Mouse (Mus musculus) lung, embryonic 16.5 days (tissue): Measurements from ENCODE around the gene Smurf1. TPM values are rescaled to one million over a fixed set of nuclear protein-coding genes. Genes with fewer than 3 reads are reported as not detected.
A peak's percentile ranks its signal among the peaks of the same experiment; 100 is the strongest.

Source experiments
- ATAC-seq: fragments of 200-750 bp; cut with Nextera tagmentation; 2 replicates; pipeline ENCODE4 v1.8.0; 2017; ENCODE audit warnings: low read depth, mild to moderate bottlenecking, moderate library complexity
- H3K27ac ChIP-seq: fragments of 300-500 bp; sonication (generic); 2 replicates; pipeline ENCODE4 v1.5.1; 2014; ENCODE audit warnings: mild to moderate bottlenecking, control low read depth, low read length
- H3K27me3 ChIP-seq: fragments of 300-500 bp; sonication (generic); 2 replicates; pipeline ENCODE4 v1.6.1; 2014; ENCODE audit warnings: low read depth, low read length, mixed read lengths; ENCODE audit not compliant: control insufficient read depth, insufficient read depth
- H3K36me3 ChIP-seq: fragments of 300-500 bp; sonication (generic); 2 replicates; pipeline ENCODE4 v1.6.1; 2014; ENCODE audit warnings: low read length; ENCODE audit not compliant: control insufficient read depth, insufficient read depth
- H3K4me1 ChIP-seq: fragments of 300-500 bp; sonication (generic); replicated peaks from 2 replicates; pipeline ENCODE4 v1.6.1; 2014; ENCODE audit warnings: low read length, mixed read lengths; ENCODE audit not compliant: control insufficient read depth, insufficient read depth
- H3K4me2 ChIP-seq: fragments of 300-500 bp; sonication (generic); 2 replicates; pipeline ENCODE4 v1.6.1; 2014; ENCODE audit warnings: low read depth, low read length, control low read depth
- H3K4me3 ChIP-seq: fragments of 300-500 bp; sonication (generic); 2 replicates; pipeline ENCODE4 v1.5.1; 2014; ENCODE audit warnings: mild to moderate bottlenecking, low read length, control low read depth
- H3K9ac ChIP-seq: fragments of 300-500 bp; sonication (generic); 2 replicates; pipeline ENCODE4 v1.6.1; 2014; ENCODE audit warnings: low read length, control low read depth
- H3K9me3 ChIP-seq: fragments of 300-500 bp; sonication (generic); 2 replicates; pipeline ENCODE4 v1.6.1; 2016; ENCODE audit warnings: low read length; ENCODE audit not compliant: control insufficient read depth
- WGBS: fragments of 180-500 bp; shearing (Covaris S2); extraction: QIAGEN DNeasy Blood & Tissue Kit; methylation state at CpG from one replicate; pipeline ENCODE4 v1.1.7; 2014; 5-methylcytosine and 5-hydroxymethylcytosine counted together
- polyA plus RNA-seq: library from polyadenylated mRNA; unstranded; fragments of >200 nt; fragmentation: Nextera tagmentation; extraction: Ambion mirVana; gene quantifications from 2 replicates; pipeline ENCODE4 v1.2.1, GENCODE M21; 2015

Gene Smurf1
- polyA plus RNA-seq, 1 experiment from 2014 or later, result 15.6 TPM

DNA sequence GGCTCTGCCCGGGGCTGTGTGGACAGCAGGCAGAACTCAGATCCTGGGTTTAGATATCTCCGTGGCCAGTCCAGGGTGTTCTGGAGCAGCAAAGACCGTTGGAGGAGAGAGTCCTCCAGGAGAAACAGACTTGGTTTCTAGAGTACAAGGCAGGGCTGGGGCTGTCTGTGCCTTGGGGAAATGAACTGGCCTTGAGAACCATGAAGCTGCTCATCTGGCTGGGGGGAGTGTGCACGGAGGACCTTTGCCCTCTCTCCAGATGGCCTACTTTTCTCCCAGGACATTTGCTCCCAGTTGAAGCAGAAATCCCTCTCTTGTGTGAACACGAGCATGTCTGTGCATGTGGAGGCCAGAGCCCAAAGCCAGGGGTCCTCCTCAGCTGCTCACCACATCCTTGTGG is 93.3 kb downstream of the Smurf1 start:
- no peak overlapping the region for H3K4me3 ChIP-seq
- no peaks in the 10 kb centered on the region for H3K27me3 ChIP-seq
- H3K36me3 ChIP-seq, result peaks cover 7% of the 10 kb centered on the region; the same call in 1 of the 2 replicates
- H3K27ac ChIP-seq, result no peak overlapping the region
- H3K4me2 ChIP-seq, result no peak overlapping the region
- ATAC-seq, result no peak
- WGBS, result 77% methylated on average over 5 of the region's 5 CpGs
- no peaks in the 10 kb centered on the region for H3K9me3 ChIP-seq
- no peak overlapping the region for H3K9ac ChIP-seq
- no peaks in the 10 kb centered on the region for H3K4me1 ChIP-seq

DNA sequence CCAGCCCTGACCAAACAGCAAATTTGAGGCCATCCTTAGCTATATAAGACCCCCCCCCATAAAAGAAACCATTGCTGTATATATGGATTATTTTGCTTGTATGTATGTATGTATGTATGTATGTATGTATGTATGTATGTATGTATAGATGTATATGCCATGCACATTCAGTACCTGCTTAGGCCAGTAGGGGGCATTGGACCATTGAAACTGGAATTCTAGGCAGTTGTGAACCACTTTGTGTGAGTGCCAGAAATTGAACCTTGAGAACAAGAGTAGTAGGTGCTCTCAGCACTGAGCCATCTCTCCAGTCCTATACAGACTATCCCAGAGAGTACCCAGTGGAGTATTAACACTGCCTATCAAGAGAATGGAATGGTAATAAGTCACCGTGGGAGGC is 93.9 kb downstream of the Smurf1 start:
- Histone ChIP-seq H3K4me2 (no peak overlapping the region), H3K27me3 (no peaks in the 10 kb centered on the region), H3K27ac (no peak overlapping the region), H3K9me3 (no peaks in the 10 kb centered on the region), H3K9ac (no peak overlapping the region), H3K4me3 (no peak overlapping the region), H3K4me1 (no peaks in the 10 kb centered on the region), H3K36me3 (0 out of 2 replicates have a peak, but pooled peaks cover 2% of the 10 kb centered on the region)
- ATAC-seq, result no peak
- 97% methylated on average over 1 of the region's 1 CpGs for WGBS

DNA sequence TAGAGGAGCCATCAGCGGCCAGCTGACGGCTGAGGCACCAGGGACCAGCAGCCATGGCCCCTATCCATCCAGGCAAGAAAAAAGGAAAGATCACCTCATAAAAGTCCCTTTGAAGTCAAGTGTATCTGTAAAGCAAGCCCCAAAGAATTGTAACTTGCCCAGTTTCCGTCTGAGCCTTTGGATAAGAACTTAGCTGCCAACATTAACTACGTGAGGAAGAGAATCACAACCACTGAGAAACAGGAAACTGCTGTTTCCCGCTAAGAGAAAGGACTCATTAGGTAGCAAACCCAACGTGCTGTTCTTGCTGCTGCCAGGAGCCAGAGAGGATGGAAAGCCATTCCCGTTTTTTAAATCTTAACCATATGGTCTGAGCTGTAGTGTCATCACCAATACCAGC is 94.9 kb downstream of the Smurf1 start:
- 50% methylated on average over 7 of the region's 7 CpGs for WGBS
- H3K36me3 ChIP-seq, result no peaks in the 10 kb centered on the region
- peak; percentile 54; the same call in 1 of the 2 replicates for ATAC-seq
- no peak overlapping the region for H3K9ac ChIP-seq
- H3K27me3 ChIP-seq, result no peaks in the 10 kb centered on the region
- no peaks in the 10 kb centered on the region for H3K4me1 ChIP-seq
- no peaks in the 10 kb centered on the region for H3K9me3 ChIP-seq
- H3K4me2 ChIP-seq, result no peak overlapping the region
- H3K4me3 ChIP-seq, result no peak overlapping the region
- peak overlapping the region; percentile 53 for H3K27ac ChIP-seq

DNA sequence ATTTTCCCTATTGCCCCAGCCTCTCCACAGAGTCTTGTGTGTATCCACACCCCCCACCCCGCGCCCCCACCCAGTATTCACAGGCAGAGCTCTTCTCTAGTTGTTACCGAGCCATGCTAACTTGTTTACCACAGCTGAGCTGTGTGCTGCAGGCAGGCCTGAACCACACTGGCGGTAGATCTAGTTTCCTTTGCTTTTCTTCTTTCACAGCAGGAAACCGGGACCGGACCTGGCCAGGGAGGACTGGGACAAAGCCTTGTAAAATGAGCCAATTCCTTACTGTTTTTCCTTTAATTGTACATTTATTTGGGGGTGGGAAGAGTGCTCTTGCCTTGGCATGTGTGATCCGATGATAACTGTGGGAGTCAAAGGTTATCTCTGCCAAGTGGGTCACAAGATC is 96.2 kb downstream of the Smurf1 start:
- no peak for ATAC-seq
- Histone ChIP-seq H3K36me3 (no peaks in the 10 kb centered on the region), H3K9ac (no peak overlapping the region), H3K4me1 (no peaks in the 10 kb centered on the region), H3K4me3 (no peak overlapping the region), H3K9me3 (no peaks in the 10 kb centered on the region), H3K27me3 (no peaks in the 10 kb centered on the region), H3K4me2 (no peak overlapping the region), H3K27ac (no peak overlapping the region)
- 68% methylated on average over 7 of the region's 7 CpGs for WGBS

DNA sequence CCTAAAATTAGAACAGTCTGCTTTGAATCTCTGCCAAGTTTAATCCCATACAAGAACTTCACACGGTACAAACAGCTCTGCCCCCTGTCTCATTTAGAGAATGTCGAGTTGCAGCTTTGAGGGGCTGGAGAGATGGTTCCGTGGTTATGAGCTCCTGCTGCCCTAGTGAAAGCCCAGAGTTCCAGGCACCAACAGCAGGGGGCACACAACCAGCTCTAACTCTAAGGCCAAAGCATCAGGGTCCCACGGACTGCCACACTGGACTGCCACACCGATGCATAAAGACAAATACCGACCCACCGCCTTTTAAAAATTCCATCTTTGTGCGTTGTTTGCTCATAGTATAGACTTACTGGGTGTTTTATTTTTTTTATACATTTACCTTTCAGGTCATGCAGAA is 98.7 kb downstream of the Smurf1 start:
- Histone ChIP-seq H3K4me3 (no peak overlapping the region), H3K4me2 (no peak overlapping the region), H3K9ac (no peak overlapping the region), H3K27ac (no peak overlapping the region), H3K9me3 (no peaks in the 10 kb centered on the region), H3K36me3 (no peaks in the 10 kb centered on the region), H3K27me3 (no peaks in the 10 kb centered on the region), H3K4me1 (no peaks in the 10 kb centered on the region)
- WGBS, result 69% methylated on average over 8 of the region's 8 CpGs
- ATAC-seq, result no peak

DNA sequence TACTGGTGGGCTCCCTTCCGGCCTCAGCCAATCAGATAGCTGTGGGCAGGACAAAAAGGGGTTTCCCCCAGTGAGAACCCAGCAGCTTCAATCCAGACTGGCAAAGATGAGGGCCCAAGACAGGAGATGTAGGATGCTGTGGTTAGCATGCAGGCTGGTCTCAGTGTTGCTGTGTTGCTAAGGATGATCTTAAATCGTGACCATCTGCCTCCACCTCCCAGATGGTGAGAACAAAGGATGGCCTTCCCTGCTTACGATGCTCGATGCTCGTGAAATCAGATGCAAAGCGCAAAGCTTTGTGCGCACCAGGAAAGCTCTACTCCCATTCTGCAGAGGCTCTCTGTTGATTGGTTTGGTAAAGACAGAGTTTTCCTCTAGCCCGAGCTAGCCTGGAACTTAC is 104.7 kb downstream of the Smurf1 start:
- Histone ChIP-seq H3K27me3 (no peaks in the 10 kb centered on the region), H3K4me2 (no peak overlapping the region), H3K9me3 (peaks cover 5% of the 10 kb centered on the region; the same call in 1 of the 2 replicates), H3K4me1 (no peaks in the 10 kb centered on the region), H3K36me3 (peaks cover 47% of the 10 kb centered on the region), H3K4me3 (no peak overlapping the region), H3K27ac (no peak overlapping the region), H3K9ac (no peak overlapping the region)
- ATAC-seq, result no peak
- 95% methylated on average over 8 of the region's 8 CpGs for WGBS

DNA sequence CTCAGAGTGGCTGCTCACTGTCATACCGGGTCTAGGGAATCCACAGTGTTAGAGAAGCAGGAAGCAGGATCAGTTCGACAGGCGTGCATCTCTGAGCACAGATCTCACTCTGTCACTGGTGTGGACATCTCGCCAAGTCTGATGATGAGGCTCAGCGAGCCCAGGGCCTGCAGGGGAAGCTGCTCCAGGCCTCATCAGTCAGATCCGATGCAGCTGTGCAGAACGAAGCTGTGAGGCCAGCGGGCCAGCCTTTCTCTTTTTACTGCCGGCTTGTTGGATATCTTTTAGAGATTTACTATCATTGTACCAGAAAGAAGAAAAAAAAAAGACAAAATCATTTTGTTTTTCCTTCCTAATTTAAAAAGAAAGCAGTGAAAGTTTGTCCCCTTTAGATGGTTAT is 106.4 kb downstream of the Smurf1 start:
- H3K4me1 ChIP-seq, result no peaks in the 10 kb centered on the region
- ATAC-seq, result no peak
- peaks cover 5% of the 10 kb centered on the region; the same call in 1 of the 2 replicates for H3K9me3 ChIP-seq
- no peak overlapping the region for H3K4me3 ChIP-seq
- H3K27ac ChIP-seq, result no peak overlapping the region
- H3K27me3 ChIP-seq, result no peaks in the 10 kb centered on the region
- peaks cover 58% of the 10 kb centered on the region for H3K36me3 ChIP-seq
- H3K4me2 ChIP-seq, result no peak overlapping the region
- WGBS, result 88% methylated on average over 9 of the region's 9 CpGs
- H3K9ac ChIP-seq, result no peak overlapping the region

DNA sequence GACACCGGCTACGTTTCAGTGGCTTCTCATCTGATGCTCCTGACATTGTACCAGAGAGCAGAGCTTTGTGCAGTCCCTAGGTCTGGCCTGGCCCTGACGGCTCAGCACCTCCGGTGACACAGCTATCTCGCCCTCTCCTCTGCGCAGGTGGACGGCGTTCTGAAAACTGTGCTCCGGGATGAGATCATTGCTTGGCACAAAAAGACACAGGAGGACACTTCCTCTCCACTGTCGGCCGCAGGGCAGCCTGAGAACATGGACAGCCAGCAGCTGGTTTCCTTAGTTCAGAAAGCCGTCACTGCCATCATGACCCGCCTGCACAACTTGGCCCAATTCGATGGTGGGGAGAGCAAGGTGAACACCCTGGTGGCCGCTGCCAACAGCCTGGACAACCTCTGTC is 107.1 kb downstream of the Smurf1 start:
- Histone ChIP-seq H3K9ac (no peak overlapping the region), H3K4me3 (no peak overlapping the region), H3K27ac (no peak overlapping the region), H3K27me3 (no peaks in the 10 kb centered on the region), H3K4me2 (no peak overlapping the region), H3K9me3 (peaks cover 5% of the 10 kb centered on the region; the same call in 1 of the 2 replicates), H3K36me3 (peaks cover 64% of the 10 kb centered on the region), H3K4me1 (no peaks in the 10 kb centered on the region)
- no peak for ATAC-seq
- WGBS, result 89% methylated on average over 15 of the region's 15 CpGs

DNA sequence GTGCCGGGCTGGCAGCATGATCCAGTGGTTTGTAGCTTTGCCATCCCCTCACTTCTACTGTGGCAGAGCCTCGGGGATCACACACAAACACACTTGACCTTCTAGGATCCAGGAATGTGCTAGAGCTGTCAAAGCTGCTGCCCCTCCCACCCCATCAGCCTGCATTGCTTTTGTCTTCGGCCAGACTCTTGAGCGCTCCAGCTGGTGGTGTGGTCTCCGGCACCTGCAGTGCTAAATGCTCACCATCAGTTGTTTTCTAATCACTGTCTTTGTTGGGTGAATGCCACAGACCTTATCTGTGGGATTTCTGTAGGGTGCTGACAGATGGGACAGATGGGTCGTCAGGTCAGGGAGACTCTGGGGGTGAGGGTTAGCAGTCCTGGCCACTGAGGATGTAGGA is 109.7 kb downstream of the Smurf1 start:
- no peak overlapping the region for H3K4me3 ChIP-seq

DNA sequence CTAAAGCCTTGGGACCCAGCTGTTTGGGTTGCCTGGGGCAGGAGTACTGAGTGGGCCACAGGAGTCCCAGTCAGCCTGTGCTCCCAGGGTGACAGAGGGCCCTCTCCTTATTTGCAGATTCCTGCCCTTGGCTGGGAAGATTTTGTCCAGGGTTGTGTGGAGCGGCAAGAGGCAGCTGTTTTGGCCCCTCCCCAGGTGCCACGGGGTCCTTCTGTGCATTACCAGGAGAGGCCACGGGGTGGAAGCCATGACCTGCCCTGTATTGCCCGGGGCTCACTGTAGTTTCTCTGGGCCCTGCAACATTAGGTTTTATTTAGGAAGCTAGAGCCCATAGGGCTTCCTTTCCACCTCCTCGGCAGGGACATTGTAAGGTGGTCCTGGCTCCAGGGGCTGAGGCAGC is 111.7 kb downstream of the Smurf1 start:
- no peak overlapping the region for H3K4me3 ChIP-seq
- H3K4me1 ChIP-seq, result no peaks in the 10 kb centered on the region
- H3K9me3 ChIP-seq, result no peaks in the 10 kb centered on the region
- no peak overlapping the region for H3K4me2 ChIP-seq
- peaks cover 79% of the 10 kb centered on the region for H3K36me3 ChIP-seq
- no peak overlapping the region for H3K9ac ChIP-seq
- WGBS, result 81% methylated on average over 5 of the region's 5 CpGs
- no peak for ATAC-seq
- no peak overlapping the region for H3K27ac ChIP-seq
- no peaks in the 10 kb centered on the region for H3K27me3 ChIP-seq

More for the DNA sequence above, 109.7 kb downstream of the Smurf1 start:
- no peaks in the 10 kb centered on the region for H3K27me3 ChIP-seq
- H3K4me1 ChIP-seq, result no peaks in the 10 kb centered on the region
- H3K27ac ChIP-seq, result no peak overlapping the region
- peaks cover 81% of the 10 kb centered on the region for H3K36me3 ChIP-seq
- no peak overlapping the region for H3K4me2 ChIP-seq
- 39% methylated on average over 6 of the region's 6 CpGs for WGBS
- H3K9ac ChIP-seq, result no peak overlapping the region
- ATAC-seq, result no peak
- H3K9me3 ChIP-seq, result 0 out of 2 replicates have a peak, but pooled peaks cover 1% of the 10 kb centered on the region
